Mouse (Mus musculus) limb, embryonic 10.5 days (tissue): ENCODE results near the gene Sult3a1. TPM values are rescaled to one million over a fixed set of nuclear protein-coding genes. Genes with fewer than 3 reads are reported as not detected.
"Not testable (repeated sequence)": the region's sequence is repeated elsewhere in the genome, so short reads cannot be mapped to it uniquely, and the experiment has no call there.

Experiments used
- DNase-seq: peaks from one replicate; pipeline ENCODE4 v3.0.0-alpha.2; 2017; ENCODE audit warnings: low spot score
- H3K27ac ChIP-seq: fragments of 300-500 bp; sonication (generic); 2 replicates; pipeline ENCODE4 v1.5.1; 2016; ENCODE audit warnings: mild to moderate bottlenecking
- H3K27me3 ChIP-seq: fragments of 300-500 bp; sonication (generic); 2 replicates; pipeline ENCODE4 v1.6.1; 2016; ENCODE audit warnings: low read depth, mild to moderate bottlenecking; ENCODE audit not compliant: poor library complexity, severe bottlenecking
- H3K36me3 ChIP-seq: fragments of 300-500 bp; sonication (generic); 2 replicates; pipeline ENCODE4 v1.6.1; 2016; ENCODE audit warnings: mild to moderate bottlenecking, moderate library complexity
- H3K4me1 ChIP-seq: fragments of 300-500 bp; sonication (generic); 2 replicates; pipeline ENCODE4 v1.6.1; 2016
- H3K4me3 ChIP-seq: fragments of 300-500 bp; sonication (generic); 2 replicates; pipeline ENCODE4 v1.5.1; 2016; ENCODE audit warnings: mild to moderate bottlenecking, moderate library complexity
- H3K9me3 ChIP-seq: fragments of 300-500 bp; sonication (generic); replicated peaks from 2 replicates; pipeline ENCODE4 v1.6.1; 2016; ENCODE audit warnings: mild to moderate bottlenecking
- WGBS: fragments of 180-500 bp; shearing (Covaris S2); methylation state at CpG from one replicate; pipeline ENCODE4 v1.1.7; 2016; 5-methylcytosine and 5-hydroxymethylcytosine counted together
- polyA plus RNA-seq: library from polyadenylated mRNA; unstranded; fragments of >200 nt; fragmentation: Nextera tagmentation; extraction: Ambion mirVana; gene quantifications from 2 replicates; pipeline ENCODE4 v1.2.1, GENCODE M21; 2016

Sult3a1 gene
- polyA plus RNA-seq = not detected in 2 replicates

- Histone ChIP-seq H3K27ac (no peak within 1 kb of the TSS), H3K4me1 (no peaks in the 10 kb centered on the region), H3K9me3 (no peaks in the 10 kb centered on the region), H3K4me3 (no peak within 1 kb of the TSS), H3K36me3 (no peaks in the 10 kb centered on the region), H3K27me3 (no peaks in the 10 kb centered on the region)
- DNase-seq = no peak
These were observed at the start of gene Sult3a1 for GRCm38 (mm10) chr10:33857421-33857820. Sult3a1 (plus strand) TSS chr10:33857721.

- 45% methylated on average over 1 of the region's 1 CpGs for WGBS
- no peak for DNase-seq
- no peaks in the 10 kb centered on the region for H3K27me3 ChIP-seq
- H3K9me3 ChIP-seq = no peaks in the 10 kb centered on the region
- H3K4me1 ChIP-seq = no peaks in the 10 kb centered on the region
- H3K27ac ChIP-seq = no peak overlapping the region
- H3K36me3 ChIP-seq = no peaks in the 10 kb centered on the region
- no peak overlapping the region for H3K4me3 ChIP-seq
These were observed 45.7 kb upstream of the Sult3a1 start for GRCm38 (mm10) chr10:33811807-33812206.

- Histone ChIP-seq H3K27ac (no peak overlapping the region), H3K9me3 (no peaks in the 10 kb centered on the region), H3K4me3 (no peak overlapping the region), H3K36me3 (no peaks in the 10 kb centered on the region), H3K4me1 (no peaks in the 10 kb centered on the region), H3K27me3 (no peaks in the 10 kb centered on the region)
- DNase-seq = no peak
These were observed 43.3 kb upstream of the Sult3a1 start for GRCm38 (mm10) chr10:33814266-33814665.

GRCm38 (mm10) chr10:33816923-33817322 lies 40.6 kb upstream of the Sult3a1 start:
- H3K9me3 ChIP-seq = no peaks in the 10 kb centered on the region
- H3K36me3 ChIP-seq = no peaks in the 10 kb centered on the region
- no peak overlapping the region for H3K27ac ChIP-seq
- no peak overlapping the region for H3K4me3 ChIP-seq
- no peak for DNase-seq
- WGBS = 89% methylated on average over 1 of the region's 1 CpGs
- no peaks in the 10 kb centered on the region for H3K27me3 ChIP-seq
- H3K4me1 ChIP-seq = no peaks in the 10 kb centered on the region

- no peak overlapping the region for H3K27ac ChIP-seq
- H3K27me3 ChIP-seq = no peaks in the 10 kb centered on the region
- 94% methylated on average over 3 of the region's 3 CpGs for WGBS
- no peak for DNase-seq
- H3K4me3 ChIP-seq = no peak overlapping the region
- H3K9me3 ChIP-seq = no peaks in the 10 kb centered on the region
- no peaks in the 10 kb centered on the region for H3K36me3 ChIP-seq
- no peaks in the 10 kb centered on the region for H3K4me1 ChIP-seq
These were observed 36.6 kb upstream of the Sult3a1 start for GRCm38 (mm10) chr10:33820892-33821291.

- 88% methylated on average over 2 of the region's 2 CpGs for whole genome bisulfite sequencing
- Histone ChIP-seq H3K27me3 (no peaks in the 10 kb centered on the region), H3K9me3 (no peaks in the 10 kb centered on the region), H3K4me3 (no peak overlapping the region), H3K36me3 (no peaks in the 10 kb centered on the region), H3K4me1 (no peaks in the 10 kb centered on the region), H3K27ac (no peak overlapping the region)
- DNase-seq = no peak
These were observed 8.5 kb downstream of the Sult3a1 start for GRCm38 (mm10) chr10:33865994-33866393.

GRCm38 (mm10) chr10:33870441-33870840 lies 12.9 kb downstream of the Sult3a1 start:
- 10% methylated on average over 1 of the region's 1 CpGs for WGBS
- no peak overlapping the region for H3K4me3 ChIP-seq
- H3K27ac ChIP-seq = no peak overlapping the region
- no peak for DNase-seq
- no peaks in the 10 kb centered on the region for H3K27me3 ChIP-seq
- H3K9me3 ChIP-seq = no peaks in the 10 kb centered on the region
- no peaks in the 10 kb centered on the region for H3K4me1 ChIP-seq
- H3K36me3 ChIP-seq = no peaks in the 10 kb centered on the region

GRCm38 (mm10) chr10:33872672-33873398 lies 15.3 kb downstream of the Sult3a1 start:
- WGBS = 91% methylated on average over 2 of the region's 2 CpGs
- no peaks in the 10 kb centered on the region for H3K9me3 ChIP-seq
- no peaks in the 10 kb centered on the region for H3K27me3 ChIP-seq
- no peaks in the 10 kb centered on the region for H3K4me1 ChIP-seq
- no peaks in the 10 kb centered on the region for H3K36me3 ChIP-seq
- H3K27ac ChIP-seq = no peak overlapping the region
- DNase-seq = no peak
- no peak overlapping the region for H3K4me3 ChIP-seq

GRCm38 (mm10) chr10:33882411-33882810 lies 24.9 kb downstream of the Sult3a1 start:
- H3K9me3 ChIP-seq, H3K4me3 ChIP-seq, DNase-seq, H3K27ac ChIP-seq, H3K27me3 ChIP-seq, H3K4me1 ChIP-seq, H3K36me3 ChIP-seq: not testable (repeated sequence)
- 86% methylated on average over 2 of the region's 2 CpGs for WGBS

GRCm38 (mm10) chr10:33901520-33901919 lies 44.0 kb downstream of the Sult3a1 start:
- not testable (repeated sequence) for H3K36me3 ChIP-seq, H3K4me3 ChIP-seq, H3K27me3 ChIP-seq, H3K9me3 ChIP-seq, DNase-seq, H3K27ac ChIP-seq, H3K4me1 ChIP-seq
- WGBS = 80% methylated on average over 1 of the region's 1 CpGs

GRCm38 (mm10) chr10:33904530-33905481 lies 47.3 kb downstream of the Sult3a1 start, which contains the start of gene Rsph4a:
Rsph4a (plus strand) TSS chr10:33905111.
- WGBS = 7% methylated on average over 17 of the region's 17 CpGs

GRCm38 (mm10) chr10:33905489-33905888 lies 48.0 kb downstream of the Sult3a1 start:
- peaks cover 7% of the 10 kb centered on the region; the same call in 1 of the 2 replicates for H3K4me1 ChIP-seq
- no peak overlapping the region for H3K27ac ChIP-seq
- no peaks in the 10 kb centered on the region for H3K9me3 ChIP-seq
- peak overlapping the region; percentile 44 for H3K4me3 ChIP-seq
- H3K36me3 ChIP-seq = no peaks in the 10 kb centered on the region
- WGBS = 5% methylated on average over 6 of the region's 6 CpGs
- no peak for DNase-seq
- no peaks in the 10 kb centered on the region for H3K27me3 ChIP-seq

More at GRCm38 (mm10) chr10:33904530-33905481, 47.3 kb downstream of the Sult3a1 start, which contains the start of gene Rsph4a:
- Histone ChIP-seq H3K27ac (no peak within 1 kb of the TSS), H3K9me3 (no peaks in the 10 kb centered on the region), H3K4me1 (peaks cover 7% of the 10 kb centered on the region; the same call in 1 of the 2 replicates), H3K4me3 (peak within 1 kb of the TSS; percentile 44), H3K27me3 (no peaks in the 10 kb centered on the region), H3K36me3 (no peaks in the 10 kb centered on the region)
- DNase-seq = peak; percentile 60
